Mouse (Mus musculus) A20 (cell line): Measurements from ENCODE around the gene Mybl2.
A peak's percentile ranks its signal among the peaks of the same experiment; 100 is the strongest.

ENCODE experiments used
- DNase-seq: peaks from one replicate; pipeline ENCODE4 v3.0.0-alpha.2; 2011; ENCODE audit warnings: low read depth, low spot score

Mybl2 gene

GRCm38 (mm10) chr2:163111413-163112201 lies 57.1 kb downstream of the Mybl2 start:
- no peak for DNase-seq

GRCm38 (mm10) chr2:163120626-163121352 lies 66.3 kb downstream of the Mybl2 start:
- peak; percentile 9 for DNase-seq

- DNase-seq, result no peak
Observed at GRCm38 (mm10) chr2:163121353-163121660, 66.8 kb downstream of the Mybl2 start.

GRCm38 (mm10) chr2:163122319-163122718 lies 67.8 kb downstream of the Mybl2 start:
- DNase-seq, result no peak

- DNase-seq, result no peak
Observed at GRCm38 (mm10) chr2:163123496-163123895, 69.0 kb downstream of the Mybl2 start.

- DNase-seq, result peak; percentile 75
Observed at GRCm38 (mm10) chr2:163130837-163131236, 76.3 kb downstream of the Mybl2 start.

- no peak for DNase-seq
Observed at GRCm38 (mm10) chr2:163132314-163132713, 77.8 kb downstream of the Mybl2 start.
